In the genomic region with DNA sequence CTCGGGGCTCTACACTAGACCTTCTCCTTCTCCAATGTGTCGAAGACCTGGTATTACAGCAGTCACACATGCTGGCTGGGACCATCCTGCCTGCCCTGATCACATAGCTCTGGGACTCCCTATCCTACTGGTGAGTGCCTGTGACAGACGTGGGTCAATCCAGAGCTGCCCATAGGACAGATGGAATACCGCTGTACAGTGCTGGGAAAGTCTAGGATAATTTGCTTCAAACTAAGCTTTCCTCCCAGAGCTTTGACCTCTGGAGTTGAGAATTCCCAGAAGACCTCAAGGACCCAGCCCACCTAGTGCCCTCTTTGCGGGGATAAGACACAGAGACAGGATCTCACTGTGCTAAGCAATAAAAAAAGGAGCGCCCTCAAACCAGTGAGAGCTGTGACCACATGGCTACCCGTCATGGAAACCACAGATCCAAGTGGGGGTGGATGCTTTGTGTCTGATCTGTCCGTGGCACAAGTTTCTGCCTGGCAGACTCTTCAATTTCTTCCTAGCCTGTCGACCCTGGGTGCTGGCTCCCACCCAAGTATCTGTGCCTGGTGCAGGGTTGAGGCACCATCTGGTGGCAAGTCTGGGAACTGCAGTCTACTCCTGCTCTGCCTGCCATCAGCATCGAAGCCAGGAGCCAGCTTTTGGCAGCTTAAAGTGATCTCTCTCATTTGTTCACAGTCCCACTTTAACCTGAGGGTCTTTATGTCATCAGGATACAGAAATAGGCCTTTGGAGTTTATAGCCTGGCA, we compare ENCODE assay signal across 9 mouse cellular contexts. TPM values are rescaled to one million over a fixed set of nuclear protein-coding genes. Genes with fewer than 3 reads are reported as not detected.
DNase-seq lines count a peak whose midpoint lies in the region; ATAC-seq lines count a peak whose summit lies in the region.
"Had no signal": no experiment of that assay in that cellular context is flagged by ENCODE, and none has a peak within 500 bp of the region (broad histone marks: within the 10 kb centered on the region; RNA-seq: fewer than 3 reads in every experiment).

No protein-coding gene starts in this region.

- DNase-seq in MN1 (ENCODE audit: low spot score), result peak; percentile 89
- peak; percentile 87 to 91 for DNase-seq in layer of hippocampus, postnatal 36 days
- peak; percentile 83 to 89 for DNase-seq in lung, postnatal 4 days
- DNase-seq in right cerebral cortex, adult 2 months (ENCODE audit: low spot score in 2 of 2), result peak; percentile 95 to 96
- DNase-seq in urinary bladder, adult 2 months (ENCODE audit: low spot score), result peak; percentile 72

- H3K4me1 ChIP-seq in forebrain, embryonic 15.5 days, result peaks cover 30% of the 10 kb centered on the region
- H3K4me1 ChIP-seq in hindbrain, embryonic 16.5 days (ENCODE audit: control insufficient read depth, insufficient read depth, low read depth, low read length), result peaks cover 36% of the 10 kb centered on the region

- H3K4me3 ChIP-seq in forebrain, embryonic 15.5 days, result no peak overlapping the region
- H3K4me3 ChIP-seq in hindbrain, embryonic 16.5 days (ENCODE audit: low read length), result no peak overlapping the region

- H3K9me3 ChIP-seq in forebrain, embryonic 15.5 days, result no peaks in the 10 kb centered on the region
- no peaks in the 10 kb centered on the region for H3K9me3 ChIP-seq in hindbrain, embryonic 16.5 days (ENCODE audit: control insufficient read depth, low read length)

- no peaks in the 10 kb centered on the region for H3K27me3 ChIP-seq in forebrain, embryonic 15.5 days
- no peaks in the 10 kb centered on the region for H3K27me3 ChIP-seq in hindbrain, embryonic 16.5 days (replicated peaks; ENCODE audit: control insufficient read depth, insufficient read depth, low read length)

- no peak overlapping the region for H3K9ac ChIP-seq in forebrain, embryonic 15.5 days (replicated peaks)
- peak overlapping the region; percentile 42; the same call in 1 of the 2 replicates for H3K9ac ChIP-seq in hindbrain, embryonic 16.5 days (ENCODE audit: low read depth, low read length)

- H3K36me3 ChIP-seq in forebrain, embryonic 15.5 days, result no peaks in the 10 kb centered on the region
- H3K36me3 ChIP-seq in hindbrain, embryonic 16.5 days (ENCODE audit: control insufficient read depth, insufficient read depth, low read length), result no peaks in the 10 kb centered on the region

- H3K27ac ChIP-seq in forebrain, embryonic 15.5 days (replicated peaks), result no peak overlapping the region
- no peak overlapping the region for H3K27ac ChIP-seq in hindbrain, embryonic 16.5 days (ENCODE audit: low read depth, low read length)
- H3K27ac ChIP-seq: macrophage had no signal

- no peak overlapping the region for H3K4me2 ChIP-seq in forebrain, embryonic 15.5 days (replicated peaks)
- no peak overlapping the region; the same call in 1 of the 2 replicates for H3K4me2 ChIP-seq in hindbrain, embryonic 16.5 days (ENCODE audit: low read length)

- ATAC-seq in cerebellum, adult (ENCODE audit: insufficient number of reproducible peaks, low FRiP score, low TSS enrichment), result peak; percentile 38; the same call in 1 of the 2 replicates
- ATAC-seq in forebrain, embryonic 15.5 days (replicated peaks), result peak; percentile 21; the same call in 1 of the 2 replicates
- peak; percentile 18; the same call in 1 of the 2 replicates for ATAC-seq in hindbrain, embryonic 16.5 days

- WGBS in forebrain, embryonic 15.5 days, result 46% methylated on average over 10 of the region's 10 CpGs
- WGBS in hindbrain, embryonic 16.5 days, result 41% methylated on average over 10 of the region's 10 CpGs

RNA-seq across cellular contexts. Expression of a gene that starts 6.1 kb away (rescaled TPM):
- polyA plus RNA-seq in forebrain, embryonic 15.5 days (2015; fragmentation: Nextera tagmentation; extraction: Ambion mirVana), result 0.27 TPM in 1 of 2 replicates, not detected in the other
- polyA plus RNA-seq in hindbrain, embryonic 16.5 days (2015; fragmentation: Nextera tagmentation; extraction: Ambion mirVana), result 0.11 TPM in 1 of 2 replicates, not detected in the other
- total RNA-seq in layer of hippocampus, postnatal 36 days (2021), result not detected
- not detected in 2 replicates for polyA plus RNA-seq in urinary bladder, adult 2 months (2012; rRNA removed)
- polyA plus RNA-seq: macrophage had no signal

RNA-seq across cellular contexts. Expression of a gene that starts 23.3 kb away (rescaled TPM):
- polyA plus RNA-seq in forebrain, embryonic 15.5 days (2015; fragmentation: Nextera tagmentation; extraction: Ambion mirVana), result 17.9 and 18.9 TPM in 2 replicates
- polyA plus RNA-seq in hindbrain, embryonic 16.5 days (2015; fragmentation: Nextera tagmentation; extraction: Ambion mirVana), result 8.0 and 14.6 TPM in 2 replicates
- total RNA-seq in layer of hippocampus, postnatal 36 days (2021), result 10 to 100 TPM; 68.5 to 70.0 TPM
- 27.3 and 35.1 TPM in 2 replicates for polyA plus RNA-seq in urinary bladder, adult 2 months (2012; rRNA removed)

RNA-seq across cellular contexts. Expression of a gene that starts 36.9 kb away (rescaled TPM):
- polyA plus RNA-seq in forebrain, embryonic 15.5 days (2015; fragmentation: Nextera tagmentation; extraction: Ambion mirVana), result 114 and 119 TPM in 2 replicates
- 100 and 105 TPM in 2 replicates for polyA plus RNA-seq in hindbrain, embryonic 16.5 days (2015; fragmentation: Nextera tagmentation; extraction: Ambion mirVana)
- 10 to 100 TPM; 48.9 to 64.1 TPM for total RNA-seq in layer of hippocampus, postnatal 36 days (2021)
- polyA plus RNA-seq in urinary bladder, adult 2 months (2012; rRNA removed), result 55.6 and 56.7 TPM in 2 replicates

RNA-seq across cellular contexts. Expression of a gene that starts 36.9 kb away (rescaled TPM):
- polyA plus RNA-seq in forebrain, embryonic 15.5 days (2015; fragmentation: Nextera tagmentation; extraction: Ambion mirVana), result 441 and 464 TPM in 2 replicates
- polyA plus RNA-seq in hindbrain, embryonic 16.5 days (2015; fragmentation: Nextera tagmentation; extraction: Ambion mirVana), result 362 and 365 TPM in 2 replicates
- total RNA-seq in layer of hippocampus, postnatal 36 days (2021), result 10 to 100 TPM; 85.1 to 90.7 TPM
- 88.4 and 90.6 TPM in 2 replicates for polyA plus RNA-seq in urinary bladder, adult 2 months (2012; rRNA removed)

RNA-seq across cellular contexts. Expression of a gene that starts 46.5 kb away (rescaled TPM):
- 3.1 and 6.6 TPM in 2 replicates for polyA plus RNA-seq in forebrain, embryonic 15.5 days (2015; fragmentation: Nextera tagmentation; extraction: Ambion mirVana)
- polyA plus RNA-seq in hindbrain, embryonic 16.5 days (2015; fragmentation: Nextera tagmentation; extraction: Ambion mirVana), result 1.3 TPM in 1 of 2 replicates, not detected in the other
- total RNA-seq in layer of hippocampus, postnatal 36 days (2021), result not detected
- not detected in 2 replicates for polyA plus RNA-seq in urinary bladder, adult 2 months (2012; rRNA removed)
- polyA plus RNA-seq: macrophage had no signal
